Mouse (Mus musculus) E14TG2a.4 (cell line): Measurements from ENCODE around the gene Hspb7.

ENCODE experiments used
- H3K27me3 ChIP-seq: 2 replicates; pipeline ENCODE4 v1.6.1; 2014; ENCODE audit warnings: low read length, control low read depth; ENCODE audit not compliant: insufficient read depth
- H3K36me3 ChIP-seq: 2 replicates; pipeline ENCODE4 v1.6.1; 2014; ENCODE audit warnings: low read length, control low read depth; ENCODE audit not compliant: insufficient read depth
- H3K4me1 ChIP-seq: replicated peaks from 2 replicates; pipeline ENCODE4 v1.6.1; 2014; ENCODE audit warnings: low read depth, low read length, control low read depth
- H3K4me3 ChIP-seq: replicated peaks from 2 replicates; pipeline ENCODE4 v1.5.1; 2014; ENCODE audit warnings: mild to moderate bottlenecking, low read length
- H3K9me3 ChIP-seq: 2 replicates; pipeline ENCODE4 v1.6.1; 2014; ENCODE audit warnings: low read length, control low read depth
- CTCF ChIP-seq: conservative IDR thresholded peaks from 2 replicates; pipeline ENCODE4 v1.5.1; 2014; ENCODE audit warnings: low read length
- NANOG ChIP-seq: IDR thresholded peaks from 2 replicates; pipeline ENCODE4 v1.6.1; 2014; ENCODE audit warnings: borderline replicate concordance, low read length, mixed read lengths
- POU5F1 ChIP-seq: IDR thresholded peaks from 2 replicates; pipeline ENCODE4 v1.6.1; 2014; ENCODE audit warnings: low read length, borderline replicate concordance

Hspb7 gene

DNA sequence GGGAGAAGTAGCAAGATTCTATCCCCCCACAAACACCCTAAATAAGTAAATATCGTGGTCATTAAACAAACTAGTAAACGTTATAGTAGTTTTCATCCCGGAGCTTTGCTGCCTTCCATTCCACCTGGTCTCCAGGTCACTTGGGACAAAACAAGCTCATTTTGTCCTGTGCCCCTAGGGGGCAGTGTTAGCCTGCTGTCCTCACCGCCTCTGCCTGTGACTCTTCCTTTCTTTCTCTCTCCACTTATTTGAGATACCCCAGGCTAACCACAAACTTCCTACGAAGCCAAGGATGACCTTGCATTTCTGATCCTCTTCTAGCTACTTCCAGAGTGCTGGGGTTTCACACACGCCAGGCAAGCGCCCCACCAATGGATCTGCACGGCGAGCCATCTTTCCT is 10.4 kb downstream of the Hspb7 start:
- no peaks in the 10 kb centered on the region for H3K36me3 ChIP-seq
- peaks cover 39% of the 10 kb centered on the region for H3K4me1 ChIP-seq
- no peaks in the 10 kb centered on the region for H3K27me3 ChIP-seq
- H3K9me3 ChIP-seq: no peaks in the 10 kb centered on the region
- no peak overlapping the region for H3K4me3 ChIP-seq
- no peak for TF ChIP-seq POU5F1
- no peak for TF ChIP-seq CTCF
- no peak for TF ChIP-seq NANOG

DNA sequence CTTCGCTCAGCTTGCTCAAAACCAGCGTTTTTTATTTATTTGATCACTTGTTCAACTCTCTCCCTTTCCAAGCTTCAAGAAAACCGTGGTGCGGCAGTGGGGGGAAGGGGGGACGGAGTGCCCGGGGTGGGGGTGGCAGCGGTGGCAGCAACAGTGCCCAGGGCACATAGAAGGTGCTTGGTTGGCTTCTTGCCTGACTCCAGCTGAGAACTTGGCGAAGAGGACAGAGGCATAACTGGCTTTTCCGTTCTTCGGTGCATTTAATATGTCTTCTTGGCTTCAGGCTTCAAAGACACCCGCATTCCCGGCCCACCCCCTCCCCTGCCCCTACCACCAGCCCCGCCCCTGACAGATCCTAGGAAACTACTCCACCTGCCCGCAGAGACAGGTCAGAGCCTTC is 12.1 kb downstream of the Hspb7 start:
- no peak for TF ChIP-seq NANOG
- no peak for TF ChIP-seq CTCF
- no peak for TF ChIP-seq POU5F1
- H3K36me3 ChIP-seq: no peaks in the 10 kb centered on the region
- H3K4me3 ChIP-seq: 0 out of 2 replicates have a peak overlapping the region, but pooled peaks have one; percentile 52
- H3K27me3 ChIP-seq: no peaks in the 10 kb centered on the region
- H3K4me1 ChIP-seq: peaks cover 26% of the 10 kb centered on the region
- H3K9me3 ChIP-seq: no peaks in the 10 kb centered on the region

DNA sequence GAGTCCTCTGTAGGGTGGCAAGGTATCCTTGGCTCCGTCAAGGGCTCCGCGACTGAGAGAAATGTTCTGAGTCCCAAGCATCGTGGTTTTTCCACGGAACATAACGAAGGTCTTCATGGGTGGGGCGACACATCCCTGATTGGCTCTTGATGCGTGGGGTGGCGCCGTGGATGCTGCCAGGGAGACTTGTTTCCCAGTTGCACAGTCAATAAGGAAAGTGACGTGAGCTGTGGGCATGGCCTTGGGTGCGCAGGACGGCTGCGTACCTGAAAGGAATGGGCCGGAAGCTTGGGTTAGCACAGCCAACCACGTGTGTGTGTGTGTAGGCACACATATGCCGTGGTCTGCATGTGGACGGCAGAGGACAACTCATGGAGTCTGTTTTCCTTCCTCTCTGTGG is 12.6 kb downstream of the Hspb7 start:
- Histone ChIP-seq H3K4me1 (peaks cover 23% of the 10 kb centered on the region), H3K4me3 (peak overlapping the region; percentile 52), H3K9me3 (no peaks in the 10 kb centered on the region), H3K27me3 (no peaks in the 10 kb centered on the region), H3K36me3 (no peaks in the 10 kb centered on the region)
- TF ChIP-seq NANOG (no peak), CTCF (no peak), POU5F1 (no peak)

DNA sequence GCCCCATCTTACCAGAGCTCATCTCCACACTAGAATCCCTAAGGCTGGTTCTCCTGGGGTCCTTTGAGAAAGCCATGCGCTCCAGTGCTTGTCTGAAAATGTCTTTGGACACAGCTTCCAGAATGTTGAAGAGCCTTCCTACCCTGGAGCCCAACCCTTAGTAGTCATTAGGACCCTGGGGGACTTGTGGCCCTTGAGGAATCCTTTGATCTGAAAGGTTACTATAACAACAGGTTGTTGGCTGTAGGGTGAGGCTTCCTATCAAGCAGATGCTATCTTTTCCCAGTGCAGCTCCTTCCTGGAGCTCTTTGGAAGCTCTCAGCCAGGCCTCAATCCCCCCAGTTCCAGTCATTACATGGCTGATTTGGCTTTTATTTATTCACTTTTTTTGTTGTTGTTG is 15.4 kb downstream of the Hspb7 start, which contains the start of gene Srarp:
TSS of gene Srarp (minus strand) at position 132 of the 400 bp plus-strand sequence.
- Histone ChIP-seq H3K4me3 (no peak within 1 kb of the TSS), H3K4me1 (peaks cover 29% of the 10 kb centered on the region), H3K9me3 (no peaks in the 10 kb centered on the region), H3K36me3 (no peaks in the 10 kb centered on the region), H3K27me3 (no peaks in the 10 kb centered on the region)
- TF ChIP-seq POU5F1 (no peak), NANOG (no peak)

DNA sequence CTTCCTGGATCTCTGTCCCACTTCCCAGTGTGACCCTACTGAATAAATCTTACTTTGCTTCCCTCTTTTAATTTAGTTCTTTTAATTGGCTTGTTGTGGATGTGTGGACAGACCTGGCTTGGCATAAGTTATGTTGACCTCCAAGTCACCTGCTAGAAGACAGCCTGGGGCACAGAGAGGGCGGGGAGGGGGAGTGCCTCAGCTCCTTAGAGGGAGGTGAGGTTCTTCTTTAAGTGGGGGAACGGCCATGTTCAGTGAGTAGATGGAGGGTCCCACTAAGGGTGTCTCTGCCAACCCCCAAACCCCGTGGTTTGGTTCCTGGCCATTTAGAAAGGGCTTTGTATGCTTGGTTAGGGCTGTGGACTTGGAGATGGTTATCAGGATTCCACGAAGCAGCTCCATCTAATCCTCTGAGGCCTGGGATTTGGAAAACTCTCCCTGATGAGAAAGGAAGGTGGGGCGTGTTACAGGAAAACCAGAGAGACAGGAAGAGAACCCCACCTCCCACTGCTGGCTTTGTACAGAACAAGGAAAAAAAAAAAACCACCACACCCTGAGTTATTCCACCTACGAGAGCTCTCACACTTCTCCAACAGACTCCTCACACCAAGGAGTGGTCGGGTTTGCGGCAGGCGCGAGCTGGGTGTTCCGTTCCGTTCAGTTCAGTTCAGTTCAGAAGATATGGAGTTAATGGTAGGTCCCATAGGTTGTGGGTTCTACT is 18.7 kb downstream of the Hspb7 start:
- H3K27me3 ChIP-seq: no peaks in the 10 kb centered on the region
- H3K4me3 ChIP-seq: no peak overlapping the region
- peaks cover 40% of the 10 kb centered on the region for H3K4me1 ChIP-seq
- no peak for TF ChIP-seq POU5F1
- no peak for TF ChIP-seq CTCF
- no peak for TF ChIP-seq NANOG
- no peaks in the 10 kb centered on the region for H3K36me3 ChIP-seq
- H3K9me3 ChIP-seq: no peaks in the 10 kb centered on the region

DNA sequence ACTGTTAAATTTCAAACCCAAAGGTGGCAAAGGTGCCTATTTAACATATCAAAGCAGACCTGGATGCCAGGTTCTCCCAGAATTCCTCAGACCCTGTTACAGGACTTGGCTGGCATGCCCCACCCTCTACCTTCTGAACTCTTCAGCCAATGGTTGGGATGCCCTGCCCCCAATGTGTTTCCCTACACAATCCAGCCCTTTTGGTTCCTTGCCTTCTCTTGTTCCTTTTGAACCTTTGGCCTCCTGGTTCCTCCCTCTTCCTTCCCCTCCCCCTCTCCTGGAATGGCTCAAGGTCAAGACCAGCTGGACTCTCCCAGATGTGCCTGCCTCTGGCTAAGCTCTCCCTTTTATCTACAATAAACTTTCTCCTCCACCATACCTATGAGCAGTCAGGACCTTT is 20.3 kb downstream of the Hspb7 start:
- Histone ChIP-seq H3K4me1 (peaks cover 45% of the 10 kb centered on the region), H3K27me3 (peaks cover 4% of the 10 kb centered on the region; the same call in 1 of the 2 replicates), H3K36me3 (no peaks in the 10 kb centered on the region), H3K4me3 (no peak overlapping the region), H3K9me3 (no peaks in the 10 kb centered on the region)
- TF ChIP-seq CTCF (no peak), POU5F1 (no peak), NANOG (no peak)

DNA sequence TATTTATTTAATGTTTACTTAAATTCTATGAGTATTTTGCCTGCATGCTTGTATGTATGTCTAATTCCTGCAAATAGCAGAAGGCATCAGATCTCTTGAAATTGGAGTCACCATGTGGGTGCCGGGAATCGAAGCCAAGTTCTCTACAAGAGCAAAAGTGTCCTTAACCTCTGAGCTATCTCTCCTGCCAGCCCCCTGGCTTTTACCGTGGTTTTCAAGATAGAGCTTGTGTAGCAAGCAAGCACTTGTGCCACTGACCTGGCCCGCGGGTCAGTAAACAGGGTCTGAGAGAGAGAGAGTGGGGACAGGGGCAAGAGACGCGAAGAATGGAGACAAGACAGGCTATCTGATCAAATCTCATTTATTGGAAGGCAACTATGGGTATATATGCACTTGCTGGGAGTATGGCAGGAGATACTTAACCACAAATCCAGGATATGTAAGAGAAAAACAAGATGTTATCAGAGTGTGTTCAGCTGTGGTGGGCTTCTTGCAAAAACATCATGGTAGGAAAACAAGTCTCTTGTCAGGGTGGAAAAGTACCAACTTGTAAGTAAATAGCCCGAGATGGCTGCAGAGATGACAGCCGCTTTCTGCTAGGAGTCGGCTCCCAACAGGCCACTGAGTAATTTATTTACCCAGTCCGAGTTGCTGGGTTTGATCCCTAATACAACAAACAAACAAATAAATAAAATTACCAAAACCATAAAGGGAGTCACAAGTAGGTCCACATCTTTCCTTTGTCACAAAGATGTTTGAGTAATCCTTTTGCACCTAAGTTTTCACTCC is 23.3 kb downstream of the Hspb7 start:
- TF ChIP-seq NANOG: no peak
- TF ChIP-seq CTCF: no peak
- no peak for TF ChIP-seq POU5F1
- H3K27me3 ChIP-seq: peaks cover 4% of the 10 kb centered on the region; the same call in 1 of the 2 replicates
- H3K4me1 ChIP-seq: peaks cover 43% of the 10 kb centered on the region
- peaks cover 19% of the 10 kb centered on the region for H3K36me3 ChIP-seq
- no peaks in the 10 kb centered on the region for H3K9me3 ChIP-seq
- H3K4me3 ChIP-seq: peak overlapping the region; percentile 97

DNA sequence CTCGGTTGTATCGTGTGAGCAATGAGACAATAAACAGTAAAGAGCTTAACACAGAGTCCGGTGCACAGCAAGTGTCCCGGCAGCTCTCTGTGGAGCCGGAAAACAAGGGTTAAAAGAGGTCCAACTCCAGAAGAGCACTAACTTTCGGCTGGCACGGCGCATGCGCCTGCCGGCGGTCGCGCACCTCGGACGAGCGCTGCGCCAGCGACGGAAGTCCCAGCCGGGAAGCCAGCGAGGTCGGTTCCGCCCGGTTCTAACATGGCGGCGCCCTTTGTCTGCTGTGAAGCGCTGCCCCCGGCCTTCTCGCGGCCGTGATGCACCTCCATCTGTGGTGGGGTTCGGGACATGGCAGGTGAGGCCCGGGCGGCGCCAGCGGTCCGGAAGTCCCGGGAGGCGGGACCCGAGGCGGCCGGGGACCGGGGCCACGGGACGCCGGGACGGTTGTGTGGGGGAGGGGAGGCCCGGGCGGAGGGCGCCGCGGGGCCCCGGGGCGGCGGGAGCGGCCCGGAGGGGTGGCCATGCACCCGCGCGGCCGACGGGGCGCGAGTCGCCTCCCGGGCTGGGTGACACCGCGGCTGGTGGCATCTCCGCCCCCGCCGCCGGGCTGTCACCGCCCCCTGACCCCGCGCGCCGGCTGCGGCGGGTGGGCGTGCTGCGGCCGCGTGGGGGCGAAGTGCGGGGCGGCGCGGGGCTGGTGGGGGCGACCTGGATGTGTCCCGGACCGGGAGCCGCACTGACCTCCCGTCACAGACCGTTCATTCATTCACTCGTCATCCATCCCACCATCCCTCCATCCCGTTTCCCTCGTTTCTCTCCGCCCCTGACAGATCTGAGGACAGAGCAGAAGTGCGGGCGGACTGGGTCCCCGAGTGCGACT is 24.1 kb downstream of the Hspb7 start, which contains the start of gene Zbtb17:
TSS of gene Zbtb17 (plus strand) at position 204 of the 877 bp plus-strand sequence.
- H3K36me3 ChIP-seq: peaks cover 27% of the 10 kb centered on the region
- peak within 1 kb of the TSS; percentile 97 for H3K4me3 ChIP-seq
- H3K9me3 ChIP-seq: no peaks in the 10 kb centered on the region
- peaks cover 4% of the 10 kb centered on the region; the same call in 1 of the 2 replicates for H3K27me3 ChIP-seq
- TF ChIP-seq POU5F1 (no peak), NANOG (no peak), CTCF (no peak)
- peaks cover 37% of the 10 kb centered on the region for H3K4me1 ChIP-seq
